Mouse (Mus musculus): ENCODE data around the gene Fbxl17. TPM values are rescaled to one million over a fixed set of nuclear protein-coding genes. Genes with fewer than 3 reads are reported as not detected.

The Fbxl17 gene
- total RNA-seq, 2 experiments from 2014 or later: 4.5 to 15.5 TPM

- ATAC-seq (replicated peaks; ENCODE audit: poor library complexity): no peak
Measured at GRCm38 (mm10) chr17:63462512-63462911, 37.3 kb downstream of the Fbxl17 start.

GRCm38 (mm10) chr17:63459712-63460495 lies 39.9 kb downstream of the Fbxl17 start:
- ATAC-seq (replicated peaks; ENCODE audit: poor library complexity): no peak

GRCm38 (mm10) chr17:63458052-63458451 lies 41.8 kb downstream of the Fbxl17 start:
- ATAC-seq (replicated peaks; ENCODE audit: poor library complexity): no peak

GRCm38 (mm10) chr17:63451311-63452006 lies 48.4 kb downstream of the Fbxl17 start:
- ATAC-seq (replicated peaks; ENCODE audit: poor library complexity): no peak

- no peak for ATAC-seq (replicated peaks; ENCODE audit: poor library complexity)
Measured at GRCm38 (mm10) chr17:63447691-63448090, 52.1 kb downstream of the Fbxl17 start.

- no peak for ATAC-seq (replicated peaks; ENCODE audit: poor library complexity)
Measured at GRCm38 (mm10) chr17:63446971-63447679, 52.7 kb downstream of the Fbxl17 start.

- no peak for ATAC-seq (replicated peaks; ENCODE audit: poor library complexity)
Measured at GRCm38 (mm10) chr17:63445212-63445611, 54.6 kb downstream of the Fbxl17 start.

GRCm38 (mm10) chr17:63437424-63437823 lies 62.4 kb downstream of the Fbxl17 start:
- ATAC-seq (replicated peaks; ENCODE audit: poor library complexity): no peak

- no peak for ATAC-seq (replicated peaks; ENCODE audit: poor library complexity)
Measured at GRCm38 (mm10) chr17:63434081-63434480, 65.7 kb downstream of the Fbxl17 start.

GRCm38 (mm10) chr17:63431650-63432049 lies 68.2 kb downstream of the Fbxl17 start:
- peak; percentile 36 for ATAC-seq (replicated peaks; ENCODE audit: poor library complexity)

GRCm38 (mm10) chr17:63430395-63431075 lies 69.3 kb downstream of the Fbxl17 start:
- ATAC-seq (replicated peaks; ENCODE audit: poor library complexity): peak; percentile 94

GRCm38 (mm10) chr17:63423851-63424250 lies 76.0 kb downstream of the Fbxl17 start:
- ATAC-seq (replicated peaks; ENCODE audit: poor library complexity): no peak

GRCm38 (mm10) chr17:63422685-63423084 lies 77.1 kb downstream of the Fbxl17 start:
- ATAC-seq (replicated peaks; ENCODE audit: poor library complexity): peak; percentile 89

- peak; percentile 90 for ATAC-seq (replicated peaks; ENCODE audit: poor library complexity)
Measured at GRCm38 (mm10) chr17:63421864-63422263, 78.0 kb downstream of the Fbxl17 start.

GRCm38 (mm10) chr17:63419503-63419902 lies 80.3 kb downstream of the Fbxl17 start:
- no peak for ATAC-seq (replicated peaks; ENCODE audit: poor library complexity)

GRCm38 (mm10) chr17:63413973-63414580 lies 85.7 kb downstream of the Fbxl17 start:
- peak; percentile 70 for ATAC-seq (replicated peaks; ENCODE audit: poor library complexity)

- ATAC-seq (replicated peaks; ENCODE audit: poor library complexity): no peak
Measured at GRCm38 (mm10) chr17:63411564-63411963, 88.3 kb downstream of the Fbxl17 start.

- ATAC-seq (replicated peaks; ENCODE audit: poor library complexity): no peak
Measured at GRCm38 (mm10) chr17:63410101-63410500, 89.7 kb downstream of the Fbxl17 start.

- no peak for ATAC-seq (replicated peaks; ENCODE audit: poor library complexity)
Measured at GRCm38 (mm10) chr17:63405955-63406354, 93.9 kb downstream of the Fbxl17 start.

- no peak for ATAC-seq (replicated peaks; ENCODE audit: poor library complexity)
Measured at GRCm38 (mm10) chr17:63405471-63405870, 94.3 kb downstream of the Fbxl17 start.

- no peak for ATAC-seq (replicated peaks; ENCODE audit: poor library complexity)
Measured at GRCm38 (mm10) chr17:63404968-63405367, 94.8 kb downstream of the Fbxl17 start.
